Mouse (Mus musculus): ENCODE measurements around the gene Tmem63a. TPM values are rescaled to one million over a fixed set of nuclear protein-coding genes. Genes with fewer than 3 reads are reported as not detected.

Tmem63a gene
- 10 to 100 TPM; 57.7 to 60.3 TPM for total RNA-seq (2023)

GRCm38 (mm10) chr1:180942166-180943031 is at the start of gene Tmem63a:
Gene Tmem63a (plus strand): TSS chr1:180942344.

GRCm38 (mm10) chr1:180892808-180893207 is 49.3 kb upstream of the Tmem63a start, which contains the start of gene Lefty2:
Gene Lefty2 (plus strand): TSS chr1:180893108.

GRCm38 (mm10) chr1:180904039-180904814 is 37.9 kb upstream of the Tmem63a start, which contains the start of gene Pycr2:
Gene Pycr2 (plus strand): TSS chr1:180904293.

GRCm38 (mm10) chr1:180934467-180935419 is 7.4 kb upstream of the Tmem63a start, which contains the start of gene Lefty1:
Gene Lefty1 (plus strand): TSS chr1:180935022.

DNA sequence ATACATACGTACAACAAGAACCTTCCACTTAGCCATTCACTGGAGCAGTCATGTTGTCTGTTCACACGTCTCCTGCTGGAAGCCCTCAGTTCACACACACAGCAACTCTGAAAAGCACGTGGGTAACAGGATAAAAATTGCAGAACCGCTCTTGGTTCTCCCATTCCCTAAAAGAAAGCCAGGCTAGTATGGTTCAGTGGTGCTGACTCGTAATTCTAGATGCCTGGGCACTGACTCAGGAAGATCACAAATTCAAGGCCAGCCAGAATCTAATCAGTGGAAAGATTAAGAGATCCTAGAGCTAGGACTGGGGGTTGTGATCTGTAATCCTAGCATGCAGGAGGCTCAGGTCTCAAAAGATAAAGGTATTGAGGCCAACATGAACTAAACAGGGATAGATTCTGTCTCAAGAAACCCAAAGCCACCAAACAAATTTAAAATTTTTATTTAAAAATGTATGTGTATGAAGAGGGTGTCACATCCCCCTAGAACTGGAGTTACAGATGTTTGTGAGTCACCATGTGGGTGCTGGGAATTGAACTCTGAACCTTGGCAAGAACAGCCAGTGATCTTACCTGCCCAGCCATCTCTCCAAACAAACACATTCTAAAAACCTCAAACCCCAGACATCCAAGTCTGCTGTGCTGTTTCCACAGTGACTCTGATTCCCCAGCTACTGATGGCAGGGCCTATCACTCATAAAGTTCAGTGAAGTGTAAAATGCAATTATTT is 78.8 kb downstream of the Tmem63a start, which contains the start of gene Ephx1:
TSS of gene Ephx1 (minus strand) at position 149 of the 732 bp plus-strand sequence.

Other genes with a start within 250 kb of the Tmem63a start
- not detected for gene Mixl1, start 245.3 kb upstream of the Tmem63a start, total RNA-seq (2023)
- 10 to 100 TPM; 48.9 to 51.3 TPM for gene Acbd3, start 216.3 kb upstream of the Tmem63a start, total RNA-seq (2023)
- gene H3f3a, start 128.4 kb upstream of the Tmem63a start, total RNA-seq (2023), result 100 to 1,000 TPM; 643 to 664 TPM
- 10 to 100 TPM; 48.1 to 53.3 TPM for gene Sde2, start 91.2 kb upstream of the Tmem63a start, total RNA-seq (2023)
- gene Lefty2, start 49.2 kb upstream of the Tmem63a start, total RNA-seq (2023), result not detected
- gene Pycr2, start 38.1 kb upstream of the Tmem63a start, total RNA-seq (2023), result 10 to 100 TPM; 50.7 to 51.5 TPM
- not detected for gene Lefty1, start 7.3 kb upstream of the Tmem63a start, total RNA-seq (2023)
- gene Ephx1, start 78.6 kb downstream of the Tmem63a start, total RNA-seq (2023), result 10 to 100 TPM; 55.7 to 67.2 TPM
- gene 9130409I23Rik, start 108.9 kb downstream of the Tmem63a start, total RNA-seq (2023), result not detected
- 10 to 100 TPM; 29.1 to 38.3 TPM for gene Nvl, start 201.9 kb downstream of the Tmem63a start, total RNA-seq (2023)
- gene Cnih4, start 202.3 kb downstream of the Tmem63a start, total RNA-seq (2023), result 10 to 100 TPM; 18.0 to 21.4 TPM